12 mouse cellular contexts compared by ENCODE assay signal in genomic region chr19:24571756-24572181, GRCm38 (mm10). TPM values are rescaled to one million over a fixed set of nuclear protein-coding genes. Genes with fewer than 3 reads are reported as not detected.
DNase-seq lines count a peak whose midpoint lies in the region; ATAC-seq lines count a peak whose summit lies in the region.
"Had no signal": no experiment of that assay in that cellular context is flagged by ENCODE, and none has a peak within 500 bp of the region (broad histone marks: within the 10 kb centered on the region; RNA-seq: fewer than 3 reads in every experiment).

No protein-coding gene starts in this region.

- H3K4me1 ChIP-seq in kidney, embryonic 14.5 days (ENCODE audit: control insufficient read depth, insufficient read depth, low read length) = no peaks in the 10 kb centered on the region
- H3K4me1 ChIP-seq: embryonic facial prominence, embryonic 13.5 days; hindbrain, embryonic 13.5 days; limb, embryonic 13.5 days; midbrain, embryonic 12.5 days had no signal

- no peaks in the 10 kb centered on the region for H3K27me3 ChIP-seq in kidney, embryonic 14.5 days (ENCODE audit: control insufficient read depth, insufficient read depth, low read length)
- H3K27me3 ChIP-seq: embryonic facial prominence, embryonic 13.5 days; hindbrain, embryonic 13.5 days; limb, embryonic 13.5 days; midbrain, embryonic 12.5 days had no signal

- H3K27ac ChIP-seq in kidney, embryonic 14.5 days (ENCODE audit: low read depth, low read length) = no peak overlapping the region
- H3K27ac ChIP-seq: embryonic facial prominence, embryonic 13.5 days; hindbrain, embryonic 13.5 days; limb, embryonic 13.5 days; midbrain, embryonic 12.5 days had no signal

- DNase-seq in gastrocnemius, postnatal 14 days = peak; percentile 9
- DNase-seq in gastrocnemius, postnatal 36 days = no peak
- DNase-seq in embryo, embryonic 9.5 days (ENCODE audit: extremely low spot score) = peak; percentile 12
- peak; percentile 27 to 33 for DNase-seq in heart, postnatal 14 days
- no peak for DNase-seq in cerebellum, adult 9-11 months
- DNase-seq in layer of hippocampus, postnatal 25 days (ENCODE audit: extremely low spot score in 1 of 2, low spot score in 1 of 2) = no peak

- intact Hi-C loops in gastrocnemius, postnatal 14 days (cut with DNase I; ENCODE audit: low total_unique reads) = no loop called here
- intact Hi-C loops in gastrocnemius, postnatal 36 days (cut with DNase I) = no loop called here
- intact Hi-C loops in heart, postnatal 14 days (cut with DNase I) = no loop called here

- H3K4me2 ChIP-seq in kidney, embryonic 14.5 days (replicated peaks; ENCODE audit: low read depth, low read length) = no peak overlapping the region
- H3K4me2 ChIP-seq: embryonic facial prominence, embryonic 13.5 days; hindbrain, embryonic 13.5 days; limb, embryonic 13.5 days; midbrain, embryonic 12.5 days had no signal

- no peak overlapping the region for H3K4me3 ChIP-seq in kidney, embryonic 14.5 days (ENCODE audit: low read length)
- H3K4me3 ChIP-seq: embryonic facial prominence, embryonic 13.5 days; hindbrain, embryonic 13.5 days; limb, embryonic 13.5 days; midbrain, embryonic 12.5 days had no signal

- H3K9ac ChIP-seq in kidney, embryonic 14.5 days (ENCODE audit: low read depth, low read length) = no peak overlapping the region
- H3K9ac ChIP-seq: embryonic facial prominence, embryonic 13.5 days; hindbrain, embryonic 13.5 days; limb, embryonic 13.5 days; midbrain, embryonic 12.5 days had no signal

- ATAC-seq in megakaryocyte-erythroid progenitor cell, adult 5-6 weeks (replicated peaks; ENCODE audit: low FRiP score, low TSS enrichment, poor library complexity, severe bottlenecking) = peak; percentile 61; the same call in 1 of the 2 replicates
- ATAC-seq in kidney, embryonic 14.5 days (ENCODE audit: low FRiP score, low TSS enrichment) = no peak

- H3K36me3 ChIP-seq in kidney, embryonic 14.5 days (ENCODE audit: control insufficient read depth, insufficient read depth, low read length) = no peaks in the 10 kb centered on the region
- H3K36me3 ChIP-seq: embryonic facial prominence, embryonic 13.5 days; hindbrain, embryonic 13.5 days; limb, embryonic 13.5 days; midbrain, embryonic 12.5 days had no signal

- 44% methylated on average over 7 of the region's 7 CpGs for WGBS in kidney, embryonic 14.5 days

- no peaks in the 10 kb centered on the region for H3K9me3 ChIP-seq in kidney, embryonic 14.5 days (ENCODE audit: control insufficient read depth, low read length)
- H3K9me3 ChIP-seq: embryonic facial prominence, embryonic 13.5 days; hindbrain, embryonic 13.5 days; limb, embryonic 13.5 days; midbrain, embryonic 12.5 days had no signal

RNA-seq across cellular contexts. Expression of gene Pip5k1b, which starts 16.1 kb away (rescaled TPM):
- 1 to 10 TPM in 1 of 2 experiments, under 1 TPM in 1; 0.51 to 1.0 TPM for total RNA-seq in gastrocnemius, postnatal 14 days (2021)
- total RNA-seq in gastrocnemius, postnatal 36 days (2021) = under 1 TPM; 0.44 to 0.46 TPM
- total RNA-seq in heart, postnatal 14 days (2021) = 10 to 100 TPM; 23.4 to 24.9 TPM
- total RNA-seq in megakaryocyte-erythroid progenitor cell, adult 5-6 weeks (2014; fragmentation: Nextera tagmentation) = 20.8 and 25.4 TPM in 2 replicates
- total RNA-seq in megakaryocyte-erythroid progenitor cell, adult 5-6 weeks (2017) = 8.4 and 10.6 TPM in 2 replicates
- polyA plus RNA-seq in kidney, embryonic 14.5 days (2014; fragmentation: Nextera tagmentation; extraction: Ambion mirVana) = 3.1 and 3.3 TPM in 2 replicates
- 10 to 100 TPM; 63.7 to 64.4 TPM for total RNA-seq in layer of hippocampus, postnatal 25 days (2021)

Comparison
In these comparisons a context has a peak if more than half of its experiments do, and no peak if none do; other contexts are left out.
1. DNase-seq: peak in gastrocnemius, postnatal 14 days (single experiment), embryo, embryonic 9.5 days (single experiment) and heart, postnatal 14 days (2 of 2); none in gastrocnemius, postnatal 36 days (0 of 2), cerebellum, adult 9-11 months (single experiment) and layer of hippocampus, postnatal 25 days (0 of 2).
2. RNA of gene Pip5k1b, which starts 16.1 kb away (total RNA-seq): 63.7 to 64.4 TPM in layer of hippocampus, postnatal 25 days, 8.4 to 25.4 TPM in megakaryocyte-erythroid progenitor cell, adult 5-6 weeks and 23.4 to 24.9 TPM in heart, postnatal 14 days; 0.51 to 1.0 TPM in gastrocnemius, postnatal 14 days and 0.44 to 0.46 TPM in gastrocnemius, postnatal 36 days; every median in the first group is over 4 times any median in the second.